Mouse (Mus musculus): ENCODE measurements around the gene Gimap4. TPM values are rescaled to one million over a fixed set of nuclear protein-coding genes. Genes with fewer than 3 reads are reported as not detected.

The Gimap4 gene
- total RNA-seq (2012; rRNA removed) (113 and 144 TPM in 2 replicates), total RNA-seq (2014; rRNA removed) (264 and 316 TPM in 2 replicates), polyA plus RNA-seq (2012; ENCODE audit: insufficient read length, low read depth) (203 and 274 TPM in 2 replicates)

- dilution Hi-C loops (cut with MboI; ENCODE audit: extremely low pct_ligation_motif_present, extremely low pct_unique_long_range_greater_than_20kb, low sequenced_read_pairs) (no loop called here), in situ Hi-C loops (cut with MboI; ENCODE audit: low pct_ligation_motif_present, low pct_unique_long_range_greater_than_20kb, low sequenced_read_pairs) (loop anchor here (5.0 kb wide), 1 partner anchor 37 kb away; the partner anchor contains the start of gene Gimap8)
- TF ChIP-seq MAZ (IDR thresholded peaks at IDR 0.05; ENCODE audit: low read depth, low read length) (no peak), ZMIZ1 (IDR thresholded peaks at IDR 0.05; ENCODE audit: low read depth, low read length) (no peak), CHD2 (IDR thresholded peaks at IDR 0.05; ENCODE audit: low read length) (no peak), BHLHE40 (IDR thresholded peaks at IDR 0.05; ENCODE audit: low read depth, low read length) (peak; percentile 84), EP300 (IDR thresholded peaks at IDR 0.05; ENCODE audit: low read length) (0 out of 2 replicates have a peak, but pooled peaks have one; percentile 7), SIN3A (IDR thresholded peaks at IDR 0.05; ENCODE audit: low read length) (peak; percentile 71), TBP (conservative IDR thresholded peaks at IDR 0.05; ENCODE audit: low read depth, low read length) (peak; percentile 66; the same call in 1 of the 2 replicates), POLR2A (IDR thresholded peaks at IDR 0.05; ENCODE audit: low read depth, low read length) (peak; percentile 52; the same call in 1 of the 2 replicates), MAFK (IDR thresholded peaks at IDR 0.05; ENCODE audit: insufficient replicate concordance, low read length) (no peak)
- Histone ChIP-seq H3K4me2 (ENCODE audit: insufficient read depth, low read depth, poor library complexity, severe bottlenecking) (peak within 1 kb of the TSS; percentile 96), H3K9ac (ENCODE audit: insufficient read depth, low read depth) (peak within 1 kb of the TSS; percentile 96), H3K27me3 (replicated peaks) (no peaks in the 10 kb centered on the region), H3K4me1 (ENCODE audit: control insufficient read depth in 1 of 2, insufficient read depth in 2 of 2) (peaks cover 19 to 71% of the 10 kb centered on the region in 2 experiments), H3K79me2 (replicated peaks; ENCODE audit: control insufficient read depth, extremely low read depth, insufficient read depth, poor library complexity, severe bottlenecking) (peaks cover 38% of the 10 kb centered on the region), H3K27ac (ENCODE audit: insufficient read depth, low read depth) (peak within 1 kb of the TSS; percentile 97), H3K4me3 (replicated peaks in 1 of 3; ENCODE audit: low read depth in 2 of 3, low read length in 2 of 3, poor library complexity in 1 of 3) (peak within 1 kb of the TSS; percentile 56 to 76 (median 63)), H3K36me3 (replicated peaks in 1 of 2; ENCODE audit: control insufficient read depth in 1 of 2, insufficient read depth in 1 of 2, low read length in 1 of 2) (peaks cover 5 to 19% of the 10 kb centered on the region in 2 experiments), H3K9me3 (replicated peaks; ENCODE audit: low read length) (no peaks in the 10 kb centered on the region)
- DNase-seq (ENCODE audit: extremely low read depth) = no peak
Observed at GRCm38 (mm10) chr6:48684319-48684718, at the start of gene Gimap4. Gene Gimap4 (plus strand): TSS chr6:48684549.

GRCm38 (mm10) chr6:48635105-48635504 is 49.2 kb upstream of the Gimap4 start:
- in situ Hi-C loops (cut with MboI; ENCODE audit: low pct_ligation_motif_present, low pct_unique_long_range_greater_than_20kb, low sequenced_read_pairs) (loop anchor here (25.0 kb wide), 1 partner anchor 327 kb away; the partner anchor contains the start of gene Doxl2), dilution Hi-C loops (cut with MboI; ENCODE audit: extremely low pct_ligation_motif_present, extremely low pct_unique_long_range_greater_than_20kb, low sequenced_read_pairs) (loop anchor here (25.0 kb wide), 1 partner anchor 127 kb away; the partner anchor contains the start of gene Gimap3)
- no peaks in the 10 kb centered on the region for H3K79me2 ChIP-seq (replicated peaks; ENCODE audit: control insufficient read depth, extremely low read depth, insufficient read depth, poor library complexity, severe bottlenecking)
- no peaks in the 10 kb centered on the region for H3K9me3 ChIP-seq (replicated peaks; ENCODE audit: low read length)
- TF ChIP-seq NRF1 (IDR thresholded peaks at IDR 0.05; ENCODE audit: low read depth, low read length) (no peak), USF1 (IDR thresholded peaks at IDR 0.05; ENCODE audit: low read depth, low read length) (no peak), JUND (conservative IDR thresholded peaks at IDR 0.05; ENCODE audit: low read depth, low read length) (no peak), GABPA (IDR thresholded peaks at IDR 0.05; ENCODE audit: insufficient replicate concordance, low read depth, low read length) (no peak), CTCF (conservative IDR thresholded peaks at IDR 0.05 in 1 of 2, IDR thresholded peaks at IDR 0.05 in 1 of 2; ENCODE audit: low read depth in 2 of 2, low read length in 2 of 2) (no peak), IRF4 (IDR thresholded peaks at IDR 0.05; ENCODE audit: low read depth, low read length) (no peak), BHLHE40 (IDR thresholded peaks at IDR 0.05; ENCODE audit: low read depth, low read length) (no peak), ELF1 (IDR thresholded peaks at IDR 0.05; ENCODE audit: low read depth, low read length) (no peak), ZMIZ1 (IDR thresholded peaks at IDR 0.05; ENCODE audit: low read depth, low read length) (no peak), POLR2AphosphoS2 (IDR thresholded peaks at IDR 0.05; ENCODE audit: low read depth, low read length) (no peak), CHD2 (IDR thresholded peaks at IDR 0.05; ENCODE audit: low read length) (no peak), RAD21 (IDR thresholded peaks at IDR 0.05; ENCODE audit: low read depth, low read length) (no peak), JUN (IDR thresholded peaks at IDR 0.05; ENCODE audit: insufficient read depth, low read depth, low read length) (no peak)
- H3K27ac ChIP-seq (ENCODE audit: insufficient read depth, low read depth) = no peak overlapping the region
- H3K4me3 ChIP-seq (replicated peaks in 1 of 3; ENCODE audit: low read depth in 2 of 3, low read length in 2 of 3, poor library complexity in 1 of 3) = no peak overlapping the region
- H3K9ac ChIP-seq (ENCODE audit: insufficient read depth, low read depth) = no peak overlapping the region
- no peak for DNase-seq (ENCODE audit: extremely low read depth)
- H3K4me2 ChIP-seq (ENCODE audit: insufficient read depth, low read depth, poor library complexity, severe bottlenecking) = no peak overlapping the region
- peaks cover 7 to 34% of the 10 kb centered on the region in 2 experiments for H3K36me3 ChIP-seq (replicated peaks in 1 of 2; ENCODE audit: control insufficient read depth in 1 of 2, insufficient read depth in 1 of 2, low read length in 1 of 2)
- peaks cover 0 to 5% of the 10 kb centered on the region in 2 experiments; a peak in 1 of 4 replicates for H3K4me1 ChIP-seq (ENCODE audit: control insufficient read depth in 1 of 2, insufficient read depth in 2 of 2)
- H3K27me3 ChIP-seq (replicated peaks) = no peaks in the 10 kb centered on the region
